In the genomic region with DNA sequence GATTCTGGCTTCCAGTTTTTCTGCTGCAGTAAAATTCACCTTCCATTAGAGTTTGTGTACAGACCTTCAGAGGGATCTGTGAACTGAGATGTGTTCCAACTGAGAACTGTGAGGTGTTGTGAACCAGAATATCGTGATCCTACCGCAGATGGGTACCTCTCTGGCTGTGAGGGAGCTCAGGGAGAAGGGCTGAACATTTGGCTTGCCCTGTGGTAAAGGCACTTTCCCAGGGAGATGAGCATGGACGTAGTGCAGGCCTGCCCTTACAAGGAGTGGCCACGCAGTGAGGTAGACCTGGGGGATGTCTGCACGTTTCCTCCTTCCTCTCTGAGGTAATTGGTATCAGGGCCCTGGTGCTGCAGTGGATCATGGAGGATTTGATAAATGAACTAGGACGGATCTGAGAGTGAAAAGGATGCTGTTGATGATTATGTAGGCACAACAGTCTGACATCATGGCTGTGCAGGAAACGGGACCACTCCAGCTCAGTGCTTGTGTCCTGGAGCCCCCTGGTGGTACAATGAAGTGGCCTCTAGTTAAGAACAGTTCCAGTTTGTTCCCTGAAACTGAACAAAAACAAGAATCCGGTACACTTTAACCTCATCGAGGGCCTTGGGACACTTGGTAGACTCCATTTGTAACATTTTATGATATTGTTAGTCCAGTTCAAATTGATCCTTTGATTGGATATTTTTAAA, we compare ENCODE assay signal across 9 mouse cellular contexts. TPM values are rescaled to one million over a fixed set of nuclear protein-coding genes. Genes with fewer than 3 reads are reported as not detected.
DNase-seq lines count a peak whose midpoint lies in the region; ATAC-seq and TF ChIP-seq lines count a peak whose summit lies in the region.
"Had no signal": no experiment of that assay in that cellular context is flagged by ENCODE, and none has a peak within 500 bp of the region (broad histone marks: within the 10 kb centered on the region; RNA-seq: fewer than 3 reads in every experiment).

No protein-coding gene starts in this region.

- no peak for TF ChIP-seq EP300 in ES-Bruce4 (IDR thresholded peaks at IDR 0.05; ENCODE audit: insufficient read depth, low read depth, low read length)

- peak; percentile 69 for DNase-seq in kidney, adult 2 months
- DNase-seq in cerebellum, adult 9-10 months: peak; percentile 61
- peak; percentile 71 for DNase-seq in limb, embryonic 14.5 days (ENCODE audit: low spot score)
- peak; percentile 66 for DNase-seq in neural tube, embryonic 11.5 days (ENCODE audit: low spot score)

- no peaks in the 10 kb centered on the region for H3K9me3 ChIP-seq in kidney, embryonic 16.5 days (ENCODE audit: low read length)
- H3K9me3 ChIP-seq in ES-Bruce4 (replicated peaks; ENCODE audit: control insufficient read depth, insufficient read depth, low read length, poor library complexity, severe bottlenecking): no peaks in the 10 kb centered on the region
- H3K9me3 ChIP-seq in limb, embryonic 14.5 days (ENCODE audit: control insufficient read depth, low read length): no peaks in the 10 kb centered on the region
- no peaks in the 10 kb centered on the region for H3K9me3 ChIP-seq in neural tube, embryonic 11.5 days (ENCODE audit: control insufficient read depth, low read length)
- H3K9me3 ChIP-seq: limb, embryonic 15.5 days had no signal

- WGBS in kidney, adult 2 months: 62% methylated on average over 9 of the region's 9 CpGs
- 56% methylated on average over 9 of the region's 9 CpGs for WGBS in kidney, embryonic 16.5 days
- 58% methylated on average over 9 of the region's 9 CpGs for WGBS in limb, embryonic 14.5 days
- 67% methylated on average over 9 of the region's 9 CpGs for WGBS in neural tube, embryonic 11.5 days

- no peaks in the 10 kb centered on the region for H3K27me3 ChIP-seq in kidney, adult 2 months (replicated peaks; ENCODE audit: control insufficient read depth, insufficient read depth, low read length)
- H3K27me3 ChIP-seq in kidney, embryonic 16.5 days (ENCODE audit: insufficient read depth, low read length): no peaks in the 10 kb centered on the region
- H3K27me3 ChIP-seq in ES-Bruce4 (ENCODE audit: control insufficient read depth, insufficient read depth, low read length, poor library complexity, severe bottlenecking): no peaks in the 10 kb centered on the region
- H3K27me3 ChIP-seq in limb, embryonic 14.5 days (ENCODE audit: control insufficient read depth, insufficient read depth, low read length): no peaks in the 10 kb centered on the region
- no peaks in the 10 kb centered on the region for H3K27me3 ChIP-seq in neural tube, embryonic 11.5 days (ENCODE audit: control insufficient read depth, insufficient read depth, low read length)
- H3K27me3 ChIP-seq: limb, embryonic 15.5 days had no signal

- no peak overlapping the region for H3K4me3 ChIP-seq in kidney, adult 2 months (ENCODE audit: insufficient read depth, low read depth, low read length)
- H3K4me3 ChIP-seq in kidney, embryonic 16.5 days (ENCODE audit: low read length): no peak overlapping the region
- no peak overlapping the region for H3K4me3 ChIP-seq in ES-Bruce4 (ENCODE audit: low read depth, low read length)
- no peak overlapping the region for H3K4me3 ChIP-seq in limb, embryonic 14.5 days (replicated peaks; ENCODE audit: low read length)
- H3K4me3 ChIP-seq in neural tube, embryonic 11.5 days (ENCODE audit: low read depth, low read length): no peak overlapping the region
- H3K4me3 ChIP-seq: limb, embryonic 15.5 days had no signal

- TF ChIP-seq CTCF in kidney, adult 2 months (conservative IDR thresholded peaks at IDR 0.05; ENCODE audit: insufficient read depth, insufficient read length, low read depth, low read length): peak; percentile 72
- peak; percentile 57 for TF ChIP-seq CTCF in ES-Bruce4 (IDR thresholded peaks at IDR 0.05; ENCODE audit: low read depth, low read length)

- no peak for ATAC-seq in kidney, embryonic 16.5 days (ENCODE audit: low FRiP score, low TSS enrichment)
- peak; percentile 89 for ATAC-seq in granulocyte monocyte progenitor cell, adult 5-6 weeks (replicated peaks; ENCODE audit: poor library complexity, severe bottlenecking)
- peak; percentile 77 for ATAC-seq in limb, embryonic 14.5 days (ENCODE audit: low FRiP score, low read depth)
- ATAC-seq in neural tube, embryonic 11.5 days (ENCODE audit: insufficient read depth, low FRiP score, low TSS enrichment): no peak
- ATAC-seq in erythroblast, adult 5-6 weeks (replicated peaks; ENCODE audit: low FRiP score, poor library complexity, severe bottlenecking): no peak

- H3K4me2 ChIP-seq in kidney, embryonic 16.5 days (replicated peaks; ENCODE audit: low read depth, low read length): no peak overlapping the region
- no peak overlapping the region for H3K4me2 ChIP-seq in limb, embryonic 14.5 days (replicated peaks; ENCODE audit: low read depth, low read length, severe bottlenecking)
- no peak overlapping the region for H3K4me2 ChIP-seq in neural tube, embryonic 11.5 days (ENCODE audit: low read depth)
- H3K4me2 ChIP-seq: limb, embryonic 15.5 days had no signal

- no peaks in the 10 kb centered on the region for H3K4me1 ChIP-seq in kidney, adult 2 months (ENCODE audit: control insufficient read depth, insufficient read depth, low read length)
- H3K4me1 ChIP-seq in kidney, embryonic 16.5 days (ENCODE audit: insufficient read depth, low read length): peaks cover 16% of the 10 kb centered on the region
- no peaks in the 10 kb centered on the region for H3K4me1 ChIP-seq in ES-Bruce4 (ENCODE audit: control insufficient read depth, insufficient read depth, low read length)
- no peaks in the 10 kb centered on the region for H3K4me1 ChIP-seq in limb, embryonic 14.5 days (ENCODE audit: control insufficient read depth, insufficient read depth, low read length)
- no peaks in the 10 kb centered on the region for H3K4me1 ChIP-seq in neural tube, embryonic 11.5 days (ENCODE audit: control insufficient read depth, insufficient read depth, low read length)
- H3K4me1 ChIP-seq: limb, embryonic 15.5 days had no signal

- no peak overlapping the region for H3K9ac ChIP-seq in kidney, embryonic 16.5 days (replicated peaks; ENCODE audit: low read length)
- no peak overlapping the region for H3K9ac ChIP-seq in ES-Bruce4 (ENCODE audit: low read depth, poor library complexity, severe bottlenecking)
- no peak overlapping the region for H3K9ac ChIP-seq in limb, embryonic 14.5 days (ENCODE audit: low read depth, low read length, severe bottlenecking)
- H3K9ac ChIP-seq in neural tube, embryonic 11.5 days (ENCODE audit: low read length): no peak overlapping the region
- H3K9ac ChIP-seq: limb, embryonic 15.5 days had no signal

- no peak for TF ChIP-seq POLR2A in kidney, adult 2 months (IDR thresholded peaks at IDR 0.05; ENCODE audit: low read depth, low read length)
- no peak for TF ChIP-seq POLR2A in ES-Bruce4 (IDR thresholded peaks at IDR 0.05; ENCODE audit: insufficient read depth, low read length)
- TF ChIP-seq POLR2A in limb, embryonic 14.5 days (IDR thresholded peaks at IDR 0.05; ENCODE audit: borderline replicate concordance, extremely low read depth, insufficient read depth, insufficient read length): no peak

- H3K36me3 ChIP-seq in kidney, adult 2 months (ENCODE audit: control insufficient read depth, insufficient read depth, low read length): no peaks in the 10 kb centered on the region
- no peaks in the 10 kb centered on the region for H3K36me3 ChIP-seq in kidney, embryonic 16.5 days (ENCODE audit: insufficient read depth, low read length)
- no peaks in the 10 kb centered on the region for H3K36me3 ChIP-seq in ES-Bruce4 (ENCODE audit: control insufficient read depth, insufficient read depth, low read length, poor library complexity, severe bottlenecking)
- 0 out of 2 replicates have a peak, but pooled peaks cover 4% of the 10 kb centered on the region for H3K36me3 ChIP-seq in limb, embryonic 14.5 days (ENCODE audit: control insufficient read depth, insufficient read depth, low read length)
- no peaks in the 10 kb centered on the region for H3K36me3 ChIP-seq in neural tube, embryonic 11.5 days (ENCODE audit: control insufficient read depth, insufficient read depth, low read length)

- no peak overlapping the region for H3K27ac ChIP-seq in kidney, adult 2 months (ENCODE audit: insufficient read depth, low read depth, low read length)
- no peak overlapping the region for H3K27ac ChIP-seq in kidney, embryonic 16.5 days (ENCODE audit: low read length)
- no peak overlapping the region for H3K27ac ChIP-seq in ES-Bruce4 (ENCODE audit: insufficient read depth, low read length)
- H3K27ac ChIP-seq in limb, embryonic 14.5 days (replicated peaks; ENCODE audit: low read depth, low read length): no peak overlapping the region
- H3K27ac ChIP-seq in neural tube, embryonic 11.5 days (ENCODE audit: low read depth, low read length): no peak overlapping the region
- H3K27ac ChIP-seq: limb, embryonic 15.5 days had no signal

RNA-seq across cellular contexts. Expression of a gene that starts 8.3 kb away (rescaled TPM):
- 2.2 and 2.9 TPM in 2 replicates for polyA plus RNA-seq in kidney, adult 2 months (2012; rRNA removed)
- 11.1 and 12.7 TPM in 2 replicates for polyA plus RNA-seq in kidney, embryonic 16.5 days (2015; fragmentation: Nextera tagmentation; extraction: Ambion mirVana)
- 17.9 TPM in 2 replicates for polyA plus RNA-seq in ES-Bruce4 (2011; ENCODE audit: insufficient read depth, insufficient read length, low read depth, missing spikeins)
- 10.1 and 13.2 TPM in 2 replicates for total RNA-seq in granulocyte monocyte progenitor cell, adult 5-6 weeks (2014; fragmentation: Nextera tagmentation)
- 12.6 and 15.6 TPM in 2 replicates for total RNA-seq in granulocyte monocyte progenitor cell, adult 5-6 weeks (2017)
- 6.3 and 7.1 TPM in 2 replicates for polyA plus RNA-seq in limb, embryonic 14.5 days (2012; rRNA removed)
- 10.1 and 11.7 TPM in 2 replicates for polyA plus RNA-seq in limb, embryonic 14.5 days (2014; fragmentation: Nextera tagmentation; extraction: Ambion mirVana)
- polyA plus RNA-seq in neural tube, embryonic 11.5 days (2014; fragmentation: Nextera tagmentation; extraction: Ambion mirVana): 11.1 and 12.5 TPM in 2 replicates
- 3.7 and 5.0 TPM in 2 replicates for total RNA-seq in erythroblast, adult 5-6 weeks (2015; ENCODE audit: low replicate concordance)
- total RNA-seq in erythroblast, adult 5-6 weeks (2017; ENCODE audit: low replicate concordance): 7.3 and 11.2 TPM in 2 replicates

RNA-seq across cellular contexts. Expression of a gene that starts 20.4 kb away (rescaled TPM):
- 1.0 and 1.1 TPM in 2 replicates for polyA plus RNA-seq in kidney, adult 2 months (2012; rRNA removed)
- 7.4 and 7.7 TPM in 2 replicates for polyA plus RNA-seq in kidney, embryonic 16.5 days (2015; fragmentation: Nextera tagmentation; extraction: Ambion mirVana)
- 3.0 and 3.1 TPM in 2 replicates for polyA plus RNA-seq in ES-Bruce4 (2011; ENCODE audit: insufficient read depth, insufficient read length, low read depth, missing spikeins)
- 0.49 and 0.86 TPM in 2 replicates for total RNA-seq in granulocyte monocyte progenitor cell, adult 5-6 weeks (2014; fragmentation: Nextera tagmentation)
- total RNA-seq in granulocyte monocyte progenitor cell, adult 5-6 weeks (2017): 1.5 and 3.1 TPM in 2 replicates
- polyA plus RNA-seq in limb, embryonic 14.5 days (2012; rRNA removed): 11.1 and 11.4 TPM in 2 replicates
- 5.5 and 5.8 TPM in 2 replicates for polyA plus RNA-seq in limb, embryonic 14.5 days (2014; fragmentation: Nextera tagmentation; extraction: Ambion mirVana)
- 5.7 and 6.5 TPM in 2 replicates for polyA plus RNA-seq in neural tube, embryonic 11.5 days (2014; fragmentation: Nextera tagmentation; extraction: Ambion mirVana)
- total RNA-seq in erythroblast, adult 5-6 weeks (2015; ENCODE audit: low replicate concordance): not detected in 2 replicates
- total RNA-seq in erythroblast, adult 5-6 weeks (2017; ENCODE audit: low replicate concordance): 0.77 TPM in 1 of 2 replicates, not detected in the other

RNA-seq across cellular contexts. Expression of a gene that starts 40.3 kb away (rescaled TPM):
- 4.8 and 6.3 TPM in 2 replicates for polyA plus RNA-seq in kidney, adult 2 months (2012; rRNA removed)
- 1.7 and 3.1 TPM in 2 replicates for polyA plus RNA-seq in kidney, embryonic 16.5 days (2015; fragmentation: Nextera tagmentation; extraction: Ambion mirVana)
- not detected in 2 replicates for polyA plus RNA-seq in ES-Bruce4 (2011; ENCODE audit: insufficient read depth, insufficient read length, low read depth, missing spikeins)
- 10.4 and 13.3 TPM in 2 replicates for total RNA-seq in granulocyte monocyte progenitor cell, adult 5-6 weeks (2014; fragmentation: Nextera tagmentation)
- 3.3 and 4.2 TPM in 2 replicates for total RNA-seq in granulocyte monocyte progenitor cell, adult 5-6 weeks (2017)
- 1.8 and 2.1 TPM in 2 replicates for polyA plus RNA-seq in limb, embryonic 14.5 days (2012; rRNA removed)
- polyA plus RNA-seq in limb, embryonic 14.5 days (2014; fragmentation: Nextera tagmentation; extraction: Ambion mirVana): 1.9 and 2.2 TPM in 2 replicates
- 2.4 and 2.5 TPM in 2 replicates for polyA plus RNA-seq in neural tube, embryonic 11.5 days (2014; fragmentation: Nextera tagmentation; extraction: Ambion mirVana)
- 0.58 and 1.5 TPM in 2 replicates for total RNA-seq in erythroblast, adult 5-6 weeks (2015; ENCODE audit: low replicate concordance)
- 1.5 and 3.2 TPM in 2 replicates for total RNA-seq in erythroblast, adult 5-6 weeks (2017; ENCODE audit: low replicate concordance)

RNA-seq across cellular contexts. Expression of a gene that starts 51.1 kb away (rescaled TPM):
- 0.60 and 1.0 TPM in 2 replicates for polyA plus RNA-seq in kidney, adult 2 months (2012; rRNA removed)
- polyA plus RNA-seq in kidney, embryonic 16.5 days (2015; fragmentation: Nextera tagmentation; extraction: Ambion mirVana): 0.24 and 0.44 TPM in 2 replicates
- 0.29 and 0.78 TPM in 2 replicates for polyA plus RNA-seq in ES-Bruce4 (2011; ENCODE audit: insufficient read depth, insufficient read length, low read depth, missing spikeins)
- 0.68 TPM in 1 of 2 replicates, not detected in the other for total RNA-seq in granulocyte monocyte progenitor cell, adult 5-6 weeks (2014; fragmentation: Nextera tagmentation)
- 0.77 TPM in 1 of 2 replicates, not detected in the other for total RNA-seq in granulocyte monocyte progenitor cell, adult 5-6 weeks (2017)
- polyA plus RNA-seq in limb, embryonic 14.5 days (2012; rRNA removed): 0.12 and 0.15 TPM in 2 replicates
- polyA plus RNA-seq in limb, embryonic 14.5 days (2014; fragmentation: Nextera tagmentation; extraction: Ambion mirVana): 0.35 and 0.37 TPM in 2 replicates
- 0.34 and 0.42 TPM in 2 replicates for polyA plus RNA-seq in neural tube, embryonic 11.5 days (2014; fragmentation: Nextera tagmentation; extraction: Ambion mirVana)
- not detected in 2 replicates for total RNA-seq in erythroblast, adult 5-6 weeks (2015; ENCODE audit: low replicate concordance)
- total RNA-seq in erythroblast, adult 5-6 weeks (2017; ENCODE audit: low replicate concordance): 0.14 TPM in 1 of 2 replicates, not detected in the other

Comparison
In these comparisons a context has a peak if more than half of its experiments do, and no peak if none do; other contexts are left out.
1. ATAC-seq: peak in granulocyte monocyte progenitor cell, adult 5-6 weeks (single experiment) and limb, embryonic 14.5 days (single experiment); none in kidney, embryonic 16.5 days (single experiment), neural tube, embryonic 11.5 days (single experiment) and erythroblast, adult 5-6 weeks (single experiment).
2. Peak in every context shown above with its lines, with median percentiles within 50 percentile points of each other: DNase-seq.